Mouse (Mus musculus) right cerebral cortex, postnatal 14 days (tissue): Measurements from ENCODE around the gene Cluap1.

Experiments
- DNase-seq: peaks from one replicate; pipeline ENCODE4 v3.0.0; 2022

Cluap1 gene

DNA sequence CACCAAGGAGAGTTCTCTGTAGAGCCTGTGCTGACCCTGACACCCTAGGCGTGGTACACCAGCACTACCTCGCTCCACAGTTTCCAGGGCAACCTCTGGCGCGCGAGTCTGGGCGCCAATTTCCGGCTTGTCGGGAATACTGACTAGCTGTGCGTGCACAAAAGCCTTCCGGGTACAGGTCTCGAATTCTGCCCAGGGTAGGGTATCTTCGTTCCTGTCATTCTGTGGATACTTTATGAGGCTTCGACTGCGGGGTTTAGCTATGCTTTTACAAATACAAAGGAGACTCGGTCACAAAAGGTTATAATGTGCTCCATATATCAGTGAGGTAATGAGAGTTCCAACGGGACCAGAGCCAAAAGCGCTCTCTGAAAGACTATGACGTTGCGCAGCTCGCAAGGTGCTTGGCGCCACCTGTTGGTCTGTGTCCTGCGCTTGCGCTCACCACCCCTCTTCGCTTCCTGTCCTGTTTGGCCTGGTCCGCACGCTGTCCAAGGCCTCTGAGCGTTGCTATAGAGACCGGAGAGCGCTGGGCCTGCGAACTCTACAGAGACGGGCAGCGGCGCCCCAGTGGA lies at the start of gene Cluap1, which contains the start of gene 1700037C18Rik:
Cluap1 (plus strand) TSS at position 265 of the 575 bp plus-strand sequence.
1700037C18Rik (minus strand) TSS at position 153 of the 575 bp plus-strand sequence.
- DNase-seq, result peak; percentile 93

DNA sequence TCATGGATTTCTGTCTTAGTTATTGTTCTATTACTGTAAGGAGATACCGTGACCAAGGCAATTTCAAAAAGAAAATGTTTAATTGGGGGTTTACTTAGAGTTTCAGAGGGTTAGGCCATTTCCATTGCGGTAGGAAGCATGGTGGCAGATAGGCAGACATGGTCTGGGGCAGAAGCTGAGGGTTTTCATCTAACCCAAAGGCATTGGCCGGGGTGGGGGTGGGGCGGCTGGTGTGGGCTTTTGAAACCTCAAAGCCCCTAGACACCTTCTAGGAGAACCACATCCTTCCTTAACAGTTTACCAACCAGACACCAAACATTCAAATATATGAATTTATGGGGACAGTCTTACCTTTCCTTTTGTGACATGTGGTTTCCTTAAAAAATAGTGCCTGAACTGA lies 49.3 kb upstream of the Cluap1 start:
- DNase-seq, result no peak

DNA sequence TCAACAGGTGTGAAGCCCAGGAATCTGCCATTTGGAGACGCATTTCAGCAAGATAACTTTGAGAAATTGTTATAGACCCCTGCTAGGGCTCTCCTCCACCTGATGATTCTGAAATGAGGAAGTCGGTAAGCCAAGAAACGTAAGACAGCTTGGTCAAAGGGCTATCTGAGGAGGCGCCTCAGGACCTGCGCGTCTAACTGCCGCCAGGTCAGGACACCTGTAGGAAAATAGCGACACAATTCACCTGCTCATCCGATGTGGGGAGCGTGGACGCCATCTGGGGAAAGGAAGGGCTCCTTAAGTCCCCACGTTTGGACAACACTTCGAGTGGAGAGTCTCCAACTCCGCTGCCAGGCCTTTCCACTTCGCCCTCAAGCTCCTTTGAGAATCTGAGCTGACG lies 36.8 kb upstream of the Cluap1 start:
- DNase-seq, result no peak

DNA sequence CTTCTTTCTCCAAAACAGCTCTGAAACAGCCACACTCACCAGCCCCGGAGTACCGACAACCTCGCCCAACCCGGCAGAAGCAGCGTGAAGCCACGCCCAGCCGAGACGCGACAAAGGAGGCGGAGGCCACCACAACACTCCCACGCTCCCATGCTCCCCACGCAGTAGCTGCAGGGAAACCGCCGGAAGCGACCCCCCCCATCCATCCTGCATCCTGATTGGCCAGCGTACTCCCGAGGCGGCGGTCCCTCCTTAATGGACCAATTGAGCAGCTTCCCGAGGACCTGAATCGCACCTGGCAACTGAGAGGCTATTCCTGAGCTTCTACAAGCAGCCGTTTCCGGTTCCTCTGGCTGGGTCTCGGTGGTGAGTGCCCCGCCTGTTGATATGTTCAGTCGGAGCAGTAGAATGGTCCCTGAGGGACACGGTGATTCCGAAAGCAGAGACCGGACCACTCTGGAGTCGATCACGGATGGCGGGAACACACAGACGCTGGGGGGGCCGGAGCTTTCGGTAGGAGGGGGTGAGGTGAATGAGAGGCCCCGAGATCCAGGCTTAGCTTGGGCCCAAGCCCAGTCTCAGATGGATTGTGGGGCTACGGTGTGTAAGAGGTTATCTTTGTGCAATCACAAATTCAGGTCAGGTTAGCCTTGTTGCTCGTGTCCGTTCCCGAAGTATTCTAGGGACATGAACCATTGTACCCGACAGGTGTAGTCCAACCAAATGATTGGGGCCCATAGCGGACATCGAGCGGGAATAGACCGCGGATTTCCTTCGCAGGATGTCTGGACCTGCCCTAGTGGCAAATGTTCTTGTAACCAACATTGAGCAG lies 36.2 kb upstream of the Cluap1 start, which contains the start of gene Naa60:
Naa60 (plus strand) TSS at position 160 of the 832 bp plus-strand sequence.
- peak; percentile 86 for DNase-seq

DNA sequence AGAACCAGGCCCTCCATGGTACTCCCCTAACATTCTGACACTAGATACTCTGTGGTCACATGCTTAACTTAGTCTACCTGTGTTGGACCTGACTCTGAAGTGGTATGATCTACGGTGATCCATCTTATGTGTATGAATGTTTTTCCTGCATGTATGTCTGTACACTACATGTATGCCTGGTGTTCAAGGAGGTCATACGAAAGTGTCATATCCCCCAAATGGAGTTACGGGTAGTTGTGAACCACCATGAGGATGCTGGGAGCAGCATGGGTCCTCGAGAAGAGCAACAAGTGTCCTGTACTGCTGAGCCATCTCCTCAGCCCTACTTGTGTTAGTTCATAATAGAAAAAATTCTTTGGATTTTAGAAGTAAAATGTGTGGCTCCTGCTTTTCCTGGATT lies 32.3 kb upstream of the Cluap1 start:
- no peak for DNase-seq

DNA sequence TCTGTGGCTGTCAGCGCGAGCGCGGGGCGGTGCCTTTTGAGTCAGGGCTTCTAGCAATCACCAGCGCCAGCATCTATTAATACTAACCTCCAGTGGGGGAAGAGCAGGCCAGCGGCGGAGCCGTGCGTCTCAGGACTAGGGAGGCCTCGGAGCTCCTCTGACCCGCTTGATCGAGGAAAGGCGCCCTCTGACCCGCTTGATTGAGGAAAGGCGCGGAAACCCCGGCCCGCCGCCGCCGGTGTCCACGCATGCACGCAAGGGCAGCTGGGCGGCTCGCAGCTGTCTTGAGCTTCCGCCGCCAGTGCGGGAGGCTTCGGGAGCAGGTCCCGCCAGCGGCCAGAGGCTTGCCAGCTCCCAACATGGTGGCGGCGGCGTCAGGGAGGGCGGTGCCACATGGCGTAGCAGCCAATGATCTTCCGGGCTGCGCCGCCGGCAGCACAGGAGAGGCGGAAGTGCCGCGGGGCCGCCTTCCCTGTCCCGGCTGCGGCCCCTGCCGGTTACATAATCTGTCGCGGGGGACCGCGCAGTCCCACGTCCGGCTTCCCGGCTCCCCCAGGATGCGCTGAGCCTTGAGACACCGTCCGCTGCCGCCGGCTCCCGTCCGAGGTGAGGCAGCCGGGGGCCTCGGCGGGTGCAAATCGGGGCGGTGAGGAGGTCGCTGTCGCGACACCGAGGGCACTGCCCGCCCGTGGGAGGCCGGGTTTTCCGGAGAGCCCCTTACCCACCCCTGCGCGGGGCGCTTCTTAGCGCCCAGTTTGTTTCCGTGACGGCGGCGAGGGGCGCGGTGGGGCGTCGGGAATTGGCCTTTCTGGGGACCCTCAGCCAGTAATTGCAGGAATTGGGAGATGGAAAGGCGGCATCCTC lies 24.2 kb upstream of the Cluap1 start, which contains the start of the genes Zfp597 and Gm20695:
Zfp597 (minus strand) TSS at position 361 of the 864 bp plus-strand sequence.
Gm20695 (plus strand) TSS at position 448 of the 864 bp plus-strand sequence.
- peak; percentile 94 for DNase-seq

DNA sequence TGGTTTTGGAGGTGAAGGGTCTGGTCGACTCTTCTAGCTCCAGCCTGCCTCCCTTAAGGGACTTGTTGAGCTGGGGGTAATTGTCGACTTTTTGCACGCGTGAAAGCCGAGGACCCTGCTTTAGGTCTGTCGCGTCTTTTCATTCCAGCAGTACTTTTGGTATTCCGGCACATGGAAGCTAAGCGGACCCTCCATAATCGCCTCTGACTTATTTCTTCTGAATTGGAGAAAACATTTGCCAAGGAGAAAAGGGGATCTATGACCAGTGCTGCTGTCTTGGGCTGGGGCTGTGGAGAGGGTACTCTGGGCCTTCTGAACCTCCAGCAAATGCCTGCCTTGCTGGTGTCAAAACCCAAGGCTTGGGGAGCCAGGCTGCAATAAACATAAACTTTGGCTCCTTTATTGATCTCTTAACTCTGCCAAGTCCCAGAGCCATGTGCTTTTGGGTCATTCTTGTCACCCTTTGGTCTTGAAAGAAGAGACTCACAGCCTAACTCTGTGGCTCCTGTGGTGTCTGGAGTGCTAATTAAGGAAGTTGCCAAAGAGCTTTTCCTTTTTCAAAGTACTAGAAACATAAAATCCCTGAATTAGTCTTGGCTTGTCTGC lies 23.4 kb upstream of the Cluap1 start:
- DNase-seq, result no peak

DNA sequence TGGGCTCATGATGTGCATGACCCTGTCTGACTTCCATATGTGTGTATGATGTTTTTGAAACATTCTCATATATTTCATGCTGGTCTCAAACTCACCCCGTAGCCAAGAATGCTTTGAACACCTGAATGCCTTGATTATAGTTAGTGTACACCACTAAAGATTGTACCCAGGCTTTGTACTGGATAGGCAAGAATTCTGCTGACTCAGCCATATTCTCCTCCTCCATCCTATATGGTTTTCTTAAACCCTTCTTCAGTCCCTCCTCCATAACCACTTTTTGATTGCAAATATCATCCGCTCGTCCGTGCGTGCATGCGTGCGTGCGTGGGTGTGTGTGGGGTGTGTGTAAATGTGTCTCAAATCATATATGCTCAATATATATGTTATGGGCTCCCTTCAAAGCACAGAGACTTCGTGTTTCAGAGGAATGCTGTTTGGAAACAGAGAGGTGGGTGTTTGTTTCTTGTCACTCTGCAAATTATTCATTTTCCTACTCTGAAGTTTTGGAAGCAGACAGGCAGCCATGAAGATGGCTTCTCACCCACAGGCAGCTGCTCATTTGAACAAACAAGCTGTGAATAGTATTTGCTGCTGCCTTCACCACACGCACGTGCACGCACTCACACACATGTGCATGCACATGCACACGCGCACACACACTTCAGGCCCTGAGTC lies 16.8 kb upstream of the Cluap1 start:
- no peak for DNase-seq

DNA sequence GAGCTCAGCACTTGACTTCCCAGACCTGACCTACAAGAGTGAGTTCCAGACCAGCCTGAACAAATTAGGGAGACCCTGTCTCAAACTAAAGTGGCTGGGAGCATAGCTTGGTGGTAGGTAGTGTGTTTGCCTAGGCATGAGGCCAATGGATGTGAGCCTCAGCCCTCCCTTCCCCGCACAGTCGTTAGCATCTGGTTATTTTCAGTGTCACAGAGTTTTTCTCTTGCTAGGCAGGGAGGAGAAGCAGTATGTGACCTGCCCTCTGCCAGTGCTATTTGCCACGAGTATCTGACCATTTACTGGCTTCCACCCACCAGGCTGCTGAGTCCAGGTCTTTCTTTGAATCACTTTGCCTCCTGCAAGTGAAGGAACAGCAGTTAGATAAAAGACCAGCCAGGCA lies 14.9 kb upstream of the Cluap1 start:
- no peak for DNase-seq

DNA sequence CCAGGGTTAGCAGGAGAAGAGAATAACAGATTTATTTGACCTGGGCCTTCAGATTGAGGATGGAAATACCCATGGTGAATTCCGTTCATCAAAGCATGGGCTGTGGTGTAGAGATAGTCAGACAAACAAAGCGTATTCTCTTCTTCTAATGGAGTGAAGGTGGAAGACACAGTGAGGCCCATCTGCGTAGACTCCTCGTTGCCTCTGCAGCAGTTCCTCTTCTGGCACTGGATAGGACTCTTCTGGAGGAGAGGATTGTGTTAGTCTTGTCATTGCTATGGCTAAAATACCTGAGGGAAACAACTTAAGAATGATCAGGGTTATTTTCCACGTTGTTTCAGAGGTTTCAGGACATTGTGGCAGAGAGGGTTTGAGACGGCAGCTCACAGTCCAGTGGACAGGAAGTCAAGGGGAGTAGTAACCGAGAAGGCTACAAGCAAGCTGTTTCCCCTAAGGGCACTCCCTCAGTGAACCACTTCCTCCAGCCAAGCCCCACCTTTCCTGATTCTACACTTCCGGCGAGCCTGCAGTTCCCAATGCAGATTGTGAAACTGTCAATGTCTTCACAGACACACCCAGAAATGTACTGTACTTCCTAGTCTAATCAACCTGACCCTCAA lies 13.3 kb upstream of the Cluap1 start:
- DNase-seq, result no peak

DNA sequence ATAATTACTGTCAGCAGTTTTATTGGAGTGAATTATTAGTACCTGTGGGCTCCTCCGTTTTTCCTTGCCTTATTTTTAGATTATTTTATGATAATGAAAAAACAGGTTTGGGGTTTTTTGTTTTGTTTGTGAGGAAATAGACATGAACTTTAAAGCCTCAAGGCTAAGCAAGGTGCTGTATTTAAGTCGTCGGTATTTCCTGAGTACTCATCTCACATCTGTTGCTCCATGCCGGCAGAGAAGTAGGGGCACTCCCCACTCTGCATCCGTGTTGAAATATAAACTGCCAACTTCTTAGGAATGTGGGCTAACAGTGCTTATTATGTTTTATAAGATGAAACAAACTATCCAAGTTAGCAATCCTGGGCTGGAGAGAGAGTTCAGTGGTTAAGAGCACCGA lies 12.6 kb upstream of the Cluap1 start:
- DNase-seq, result no peak

DNA sequence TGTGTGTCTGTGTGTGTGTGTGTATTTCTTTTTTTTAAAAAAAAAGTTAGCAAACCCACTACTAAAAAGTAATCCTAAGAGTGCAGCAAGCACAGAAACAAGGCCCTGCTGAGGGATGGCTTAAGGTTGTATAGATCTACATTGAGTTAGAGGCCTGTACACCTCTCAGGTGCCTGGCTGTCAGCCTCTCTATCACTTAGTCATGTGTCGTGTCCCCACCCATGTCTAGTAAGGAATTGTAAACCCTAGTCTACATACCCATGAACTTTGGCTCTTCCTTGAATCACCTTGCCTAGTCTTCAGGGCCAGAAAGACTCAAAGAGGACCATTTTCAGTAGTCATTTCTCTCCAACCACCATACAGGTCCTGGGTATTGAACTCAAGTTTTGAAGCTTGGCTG lies 12.0 kb upstream of the Cluap1 start:
- DNase-seq, result no peak

DNA sequence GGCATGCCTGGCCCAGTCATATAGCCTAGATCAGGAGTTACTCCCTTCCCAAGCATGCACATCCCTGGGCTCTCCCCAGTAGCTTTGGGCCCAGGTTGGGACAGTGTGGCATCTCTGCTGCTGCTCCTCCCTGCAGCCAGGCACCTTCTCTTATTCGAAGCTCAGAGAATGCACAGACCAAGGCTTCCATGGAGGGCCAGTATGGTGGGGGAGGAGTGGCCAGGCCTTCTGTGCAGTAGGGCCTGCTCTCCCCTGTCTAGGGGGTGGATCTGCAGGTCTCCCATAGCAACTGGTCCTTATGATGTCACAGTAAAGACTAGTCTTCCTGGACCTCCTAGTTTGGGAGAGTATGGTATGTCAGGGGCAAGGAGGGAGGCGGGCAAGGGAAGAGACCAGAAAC lies 1.1 kb upstream of the Cluap1 start:
- no peak for DNase-seq

DNA sequence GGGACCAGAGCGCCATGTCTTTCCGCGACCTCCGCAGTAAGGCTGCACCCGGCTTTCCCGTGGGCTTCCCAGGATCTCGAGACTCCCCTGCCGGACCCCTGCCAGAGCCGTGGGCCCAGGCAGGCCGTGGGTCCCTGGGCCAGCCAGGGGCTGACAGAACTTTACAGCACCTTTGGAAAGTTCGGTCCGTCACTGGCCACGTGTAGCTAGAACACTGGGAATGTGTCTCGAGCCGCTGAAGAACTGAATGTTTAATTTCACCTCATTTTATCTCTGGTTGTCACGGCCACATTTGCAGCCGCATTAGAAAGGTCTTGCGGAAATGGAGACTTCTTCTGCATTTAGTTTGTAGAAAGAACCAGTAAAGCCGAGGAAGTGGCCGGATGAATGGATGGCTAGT lies 517 bp downstream of the Cluap1 start:
- no peak for DNase-seq

DNA sequence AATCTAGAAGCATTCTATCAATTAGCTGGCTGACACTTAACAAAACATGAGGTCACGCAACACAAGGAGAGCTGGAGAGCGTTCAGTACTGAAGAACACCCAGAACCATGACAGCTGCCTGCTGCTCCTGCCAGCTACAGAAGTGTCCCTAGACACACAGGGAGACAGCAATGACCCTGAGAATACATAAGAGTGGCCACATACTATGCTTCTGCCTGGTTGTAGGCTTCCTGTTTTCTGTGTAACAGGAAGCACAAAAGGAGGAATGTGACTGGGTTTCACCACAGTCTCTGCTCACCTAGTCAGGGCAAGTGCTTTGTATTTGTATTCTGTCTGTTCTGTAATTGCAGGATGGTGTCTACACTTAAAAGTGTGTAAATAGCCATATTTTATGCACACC lies 12.2 kb downstream of the Cluap1 start:
- no peak for DNase-seq

DNA sequence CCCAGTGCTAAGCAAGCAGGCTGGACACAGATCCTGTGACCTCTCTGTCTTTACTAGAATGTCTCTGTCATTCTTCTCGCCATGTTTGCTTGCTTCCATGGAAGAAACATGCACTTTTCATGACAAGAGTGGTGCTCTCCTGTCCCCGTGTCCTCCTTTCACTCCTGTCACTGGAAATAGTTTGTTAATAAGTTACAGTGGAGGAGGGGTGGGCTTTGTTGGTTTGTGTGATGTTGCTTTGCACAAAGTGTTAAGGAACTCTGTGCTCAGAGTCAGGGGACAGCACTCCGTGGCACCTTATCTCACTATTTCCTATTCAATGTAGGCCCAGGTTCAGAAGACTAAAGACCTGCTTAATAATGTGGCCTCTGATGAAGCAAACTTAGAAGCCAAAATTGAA lies 14.9 kb downstream of the Cluap1 start:
- DNase-seq, result no peak

DNA sequence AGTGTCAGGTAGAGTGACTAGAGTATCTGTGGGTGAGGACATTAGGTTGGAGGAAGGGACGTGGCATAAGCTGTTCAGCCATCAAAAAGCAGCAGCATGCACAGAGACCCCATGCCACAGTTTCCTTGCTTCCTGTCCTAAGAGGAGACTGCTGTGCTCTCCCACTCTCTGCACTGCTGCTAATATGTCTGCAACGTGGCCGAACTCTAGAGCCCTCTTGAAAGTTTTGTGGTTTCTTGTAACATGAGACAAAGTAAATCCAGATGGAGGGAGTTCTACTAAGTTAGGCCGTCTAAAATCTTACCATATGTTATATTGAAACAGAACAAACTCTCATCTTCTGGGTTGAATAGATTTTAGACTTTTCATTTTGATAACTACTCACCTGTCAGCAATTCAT lies 15.4 kb downstream of the Cluap1 start:
- no peak for DNase-seq

DNA sequence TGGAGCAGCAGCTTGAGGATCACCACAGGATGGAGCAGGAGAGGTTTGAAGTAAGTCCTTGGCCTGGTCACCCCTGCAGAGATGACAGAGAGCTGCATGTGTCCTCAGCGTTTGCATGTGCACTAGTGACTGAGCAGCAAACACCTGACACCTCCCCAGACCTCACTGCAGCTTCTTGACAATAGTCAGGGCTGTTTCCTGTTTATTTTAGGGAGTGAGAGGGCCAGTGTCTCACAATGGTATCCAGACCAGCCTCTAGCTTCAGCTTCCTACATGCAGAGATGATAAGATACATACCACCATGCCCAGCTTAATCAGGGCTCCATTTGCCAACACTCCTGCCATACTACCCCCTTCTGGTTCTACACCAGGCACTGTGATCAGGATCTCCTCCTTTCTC lies 20.0 kb downstream of the Cluap1 start:
- DNase-seq, result no peak

DNA sequence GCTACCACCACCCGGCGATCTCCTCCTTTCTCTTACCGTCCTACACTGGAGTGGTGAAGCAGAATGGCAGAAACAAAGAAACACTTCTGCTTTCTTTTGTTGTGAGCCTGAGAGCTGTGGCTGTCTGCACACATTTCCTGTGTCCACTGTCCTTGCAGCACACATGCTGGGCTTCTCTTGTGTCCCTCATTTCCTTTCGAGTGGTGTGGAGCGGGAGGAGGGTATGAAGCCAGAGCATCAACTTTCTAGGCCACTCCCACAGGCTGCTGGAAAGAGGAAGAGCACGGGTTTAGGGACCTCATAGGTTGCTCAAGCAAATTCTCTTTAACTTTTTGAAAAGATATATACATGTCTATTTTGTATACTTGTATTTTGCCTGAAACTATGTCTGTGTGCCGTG lies 20.6 kb downstream of the Cluap1 start:
- DNase-seq, result no peak

DNA sequence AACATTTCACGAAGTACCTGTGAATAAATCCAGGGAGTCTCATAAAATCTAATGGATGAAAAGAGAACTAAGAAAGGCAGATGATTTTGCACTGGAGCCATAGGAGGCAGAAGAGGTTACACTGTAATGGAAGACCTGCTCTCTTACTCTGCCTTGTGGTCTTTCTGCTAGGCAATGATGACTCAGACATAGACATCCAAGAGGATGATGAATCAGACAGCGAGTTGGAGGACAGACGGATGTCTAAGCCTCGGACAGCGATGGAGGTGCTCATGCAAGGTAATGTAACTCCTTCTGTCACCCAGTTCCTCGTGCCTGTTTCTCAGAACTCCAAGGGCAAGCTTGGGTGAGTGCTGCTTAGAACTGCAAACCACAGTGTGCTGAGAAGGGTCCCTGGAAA lies 24.9 kb downstream of the Cluap1 start:
- DNase-seq, result no peak

DNA sequence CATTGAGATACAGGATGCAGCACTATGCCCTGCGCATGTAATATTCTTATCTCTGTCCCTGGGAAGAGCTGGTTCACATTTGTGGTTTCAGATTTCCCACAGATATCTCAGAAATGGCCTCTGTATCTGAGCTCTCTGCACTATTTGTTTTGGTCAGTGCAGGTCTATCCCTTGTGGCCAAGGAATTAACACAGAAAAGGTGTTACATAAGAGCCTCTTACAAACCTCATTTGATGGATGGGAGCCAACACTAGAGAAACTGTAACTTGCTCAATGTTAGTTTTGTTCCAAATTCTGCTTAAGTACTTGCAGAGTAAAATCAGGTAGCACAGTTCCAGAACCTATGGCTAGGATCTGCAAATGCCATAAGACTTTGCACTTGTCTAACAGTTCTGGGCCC lies 25.5 kb downstream of the Cluap1 start:
- no peak for DNase-seq

DNA sequence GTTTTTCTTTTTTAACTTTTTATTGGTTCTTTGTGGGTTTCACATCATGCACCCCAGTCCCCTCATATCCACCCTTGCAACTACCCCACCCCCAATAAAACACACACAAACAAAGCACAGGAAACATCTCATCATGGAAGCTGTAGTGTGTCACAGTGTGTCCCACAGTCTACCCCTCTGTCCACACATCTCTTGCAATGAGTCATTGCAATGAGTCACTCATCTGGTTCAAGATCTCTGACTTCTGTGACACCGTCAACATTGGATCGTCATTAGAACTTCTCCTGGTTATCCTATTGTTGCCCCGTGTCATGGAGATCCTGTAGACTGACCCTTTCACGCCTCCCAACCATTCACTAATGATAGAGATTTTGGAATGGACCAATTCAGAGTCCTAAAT lies 26.1 kb downstream of the Cluap1 start:
- DNase-seq, result no peak
